Mouse (Mus musculus) bone marrow, adult 2 months (tissue): Measurements from ENCODE around the gene Sec61a2. TPM values are rescaled to one million over a fixed set of nuclear protein-coding genes. Genes with fewer than 3 reads are reported as not detected.

Source experiments
- H3K27ac ChIP-seq: fragments of 200-500 bp; 2 replicates; pipeline ENCODE4 v1.5.1; 2012; ENCODE audit warnings: low read depth, mild to moderate bottlenecking, control low read depth, inconsistent platforms, low read length; ENCODE audit not compliant: control insufficient read depth, poor library complexity, insufficient read depth
- H3K4me1 ChIP-seq: fragments of 200-500 bp; 2 replicates; pipeline ENCODE4 v1.6.1; 2011; ENCODE audit warnings: low read length; ENCODE audit not compliant: control insufficient read depth, insufficient read depth
- H3K4me3 ChIP-seq: fragments of 200-500 bp; replicated peaks from 2 replicates; pipeline ENCODE3; 2011; ENCODE audit warnings: mild to moderate bottlenecking, low read depth, low read length, control low read depth; ENCODE audit not compliant: control insufficient read depth
- CTCF ChIP-seq: fragments of 200-500 bp; IDR thresholded peaks from 2 replicates; pipeline ENCODE4 v1.5.1; 2011; ENCODE audit warnings: low read length, control low read depth; ENCODE audit not compliant: control insufficient read depth, insufficient read depth
- POLR2A ChIP-seq: fragments of 200-500 bp; IDR thresholded peaks from 2 replicates; pipeline ENCODE4 v1.6.1; 2011; ENCODE audit warnings: low read depth, mild to moderate bottlenecking, control low read depth, low read length, borderline replicate concordance; ENCODE audit not compliant: control insufficient read depth
- WGBS: fragments of 180-500 bp; shearing (Covaris S2); methylation state at CpG from one replicate; pipeline ENCODE4 v1.1.7; 2018; 5-methylcytosine and 5-hydroxymethylcytosine counted together
- polyA plus RNA-seq: library from polyadenylated mRNA; stranded (reverse); fragments of >200 nt; gene quantifications from 2 replicates; pipeline ENCODE4 v1.2.4, GENCODE M21; 2011; ENCODE audit warnings: low replicate concordance; ENCODE audit not compliant: missing spikeins, insufficient read depth, insufficient read length

The Sec61a2 gene
- polyA plus RNA-seq, 1 experiment = 12.4 TPM

GRCm38 (mm10) chr2:5825265-5825913 is 69.8 kb downstream of the Sec61a2 start:
- Histone ChIP-seq H3K27ac (no peak overlapping the region), H3K4me3 (no peak overlapping the region), H3K4me1 (no peaks in the 10 kb centered on the region; the same call in 1 of the 2 replicates)
- WGBS = 90% methylated on average over 5 of the region's 5 CpGs
- TF ChIP-seq CTCF = no peak
- no peak for TF ChIP-seq POLR2A

DNA sequence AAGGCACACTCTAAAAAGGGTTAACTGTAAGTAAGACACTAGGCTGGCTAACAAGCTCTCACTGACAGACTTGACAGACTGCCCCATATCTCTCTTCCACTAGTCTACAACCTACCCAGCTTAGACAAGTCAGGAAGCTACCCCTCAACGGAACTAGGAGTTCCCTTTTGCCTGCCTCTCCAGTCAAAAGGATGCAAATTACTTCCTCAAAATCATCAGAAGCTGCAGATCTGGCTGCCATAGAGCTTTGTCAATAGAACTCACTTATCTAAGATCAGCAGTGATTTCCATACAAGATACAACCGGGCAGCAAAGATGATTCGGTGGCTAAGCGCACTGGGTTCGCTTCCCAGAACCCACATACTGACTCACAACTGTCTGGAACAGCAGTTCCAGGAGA is 70.5 kb downstream of the Sec61a2 start:
- TF ChIP-seq POLR2A = no peak
- no peak for TF ChIP-seq CTCF
- no peak overlapping the region for H3K27ac ChIP-seq
- WGBS = 25% methylated on average over 5 of the region's 5 CpGs

DNA sequence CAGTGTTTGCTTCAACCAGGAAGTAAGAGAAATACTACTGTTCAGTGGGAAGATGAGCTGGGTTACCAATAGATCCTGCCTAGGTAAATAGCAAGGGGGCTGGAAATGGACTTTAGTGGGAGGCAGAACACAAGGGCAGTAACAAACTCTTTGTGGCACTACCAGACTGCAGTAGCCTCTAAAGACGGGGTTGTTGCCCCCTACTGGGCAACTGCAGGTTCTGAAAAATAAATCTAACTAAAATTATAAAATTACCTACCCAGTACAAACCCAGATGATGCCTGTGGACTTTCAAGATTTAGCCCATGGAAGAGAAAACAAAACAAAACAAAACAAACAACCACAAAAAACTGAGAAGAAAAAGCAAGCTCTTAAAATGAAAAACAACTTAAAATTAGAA is 71.0 kb downstream of the Sec61a2 start:
- TF ChIP-seq POLR2A (no peak), CTCF (0 out of 2 replicates have a peak, but pooled peaks have one; percentile 21)

More for the DNA sequence above, 70.5 kb downstream of the Sec61a2 start:
- H3K4me1 ChIP-seq = no peaks in the 10 kb centered on the region; the same call in 1 of the 2 replicates
- no peak overlapping the region for H3K4me3 ChIP-seq

GRCm38 (mm10) chr2:5822449-5822848 is 72.8 kb downstream of the Sec61a2 start:
- TF ChIP-seq POLR2A (no peak), CTCF (no peak)
- Histone ChIP-seq H3K4me3 (no peak overlapping the region), H3K4me1 (no peaks in the 10 kb centered on the region; the same call in 1 of the 2 replicates), H3K27ac (no peak overlapping the region)
- WGBS = 93% methylated on average over 6 of the region's 6 CpGs

More for the DNA sequence above, 71.0 kb downstream of the Sec61a2 start:
- WGBS = 22% methylated on average over 1 of the region's 1 CpGs
- Histone ChIP-seq H3K4me3 (no peak overlapping the region), H3K4me1 (no peaks in the 10 kb centered on the region; the same call in 1 of the 2 replicates), H3K27ac (no peak overlapping the region)

DNA sequence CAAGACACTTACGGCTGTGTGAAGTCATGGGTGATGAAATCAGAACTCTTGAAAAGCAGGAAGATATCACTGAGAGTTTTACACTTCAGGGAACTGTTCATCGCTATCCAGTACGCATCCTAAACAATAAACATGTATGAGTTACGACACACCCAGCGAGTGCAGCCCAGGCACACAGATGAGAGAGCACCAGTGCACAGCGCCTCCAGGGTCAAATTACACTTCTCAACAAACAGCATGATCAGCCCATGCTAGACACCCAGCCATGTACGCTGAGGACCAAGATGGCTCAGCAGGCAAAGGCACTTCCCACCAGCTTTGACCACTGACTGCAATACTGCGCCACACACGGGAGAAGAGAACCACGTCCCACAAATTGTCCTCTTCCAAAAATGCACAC is 74.0 kb downstream of the Sec61a2 start:
- H3K27ac ChIP-seq = no peak overlapping the region
- no peaks in the 10 kb centered on the region; the same call in 1 of the 2 replicates for H3K4me1 ChIP-seq
- 90% methylated on average over 10 of the region's 10 CpGs for WGBS

More for the DNA sequence above, 74.0 kb downstream of the Sec61a2 start:
- TF ChIP-seq CTCF (no peak), POLR2A (no peak)
- H3K4me3 ChIP-seq = no peak overlapping the region

Other genes starting within 250 kb of the Sec61a2 start
- gene Camk1d, start 180.9 kb downstream of the Sec61a2 start, polyA plus RNA-seq = 3.4 and 9.8 TPM in 2 replicates
- 24.0 and 36.3 TPM in 2 replicates for gene Nudt5, start 50.4 kb downstream of the Sec61a2 start, polyA plus RNA-seq
- gene Cdc123, start 50.3 kb downstream of the Sec61a2 start, polyA plus RNA-seq = 58.0 and 72.0 TPM in 2 replicates
- gene Gm13199, start 32.5 kb downstream of the Sec61a2 start, polyA plus RNA-seq = 2.5 and 3.8 TPM in 2 replicates
- gene Dhtkd1, start 47.4 kb upstream of the Sec61a2 start, polyA plus RNA-seq = 1.7 and 1.9 TPM in 2 replicates
- 12.4 and 20.0 TPM in 2 replicates for gene Upf2, start 56.0 kb upstream of the Sec61a2 start, polyA plus RNA-seq
- gene Proser2, start 234.8 kb upstream of the Sec61a2 start, polyA plus RNA-seq = 7.2 and 8.5 TPM in 2 replicates